Mouse (Mus musculus): ENCODE data around the gene Kifc5b.
"Not testable (repeated sequence)": the region's sequence is repeated elsewhere in the genome, so short reads cannot be mapped to it uniquely, and the experiment has no call there.

Kifc5b gene

GRCm38 (mm10) chr17:26918343-26918742 lies 1.5 kb downstream of the Kifc5b start:
- no peak for DNase-seq (ENCODE audit: extremely low read depth, low read depth, low spot score)

- not testable (repeated sequence) for DNase-seq (ENCODE audit: extremely low read depth, low read depth, low spot score)
These were observed 2.6 kb downstream of the Kifc5b start for GRCm38 (mm10) chr17:26919516-26919915.

DNA sequence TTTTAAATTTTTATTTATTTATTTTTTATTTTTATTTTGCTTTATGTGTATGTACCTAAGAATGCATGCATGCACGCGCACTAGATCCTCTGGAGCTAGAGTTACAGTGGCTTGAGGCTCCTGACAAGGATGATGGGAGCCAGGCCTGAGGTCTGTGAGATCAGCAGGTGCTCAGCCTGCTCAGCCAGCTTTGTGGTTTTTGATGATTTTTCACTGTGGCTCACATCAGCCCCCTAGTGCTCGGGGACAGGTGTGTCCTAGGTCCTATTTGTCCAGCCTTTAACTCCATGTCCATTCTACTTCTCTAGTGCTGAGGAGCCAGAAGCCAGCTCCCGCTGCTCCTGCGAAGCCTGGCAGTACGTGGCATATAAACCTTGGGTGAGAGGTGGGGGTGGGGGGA lies 5.5 kb downstream of the Kifc5b start:
- not testable (repeated sequence) for DNase-seq (ENCODE audit: extremely low read depth, low read depth, low spot score)

DNA sequence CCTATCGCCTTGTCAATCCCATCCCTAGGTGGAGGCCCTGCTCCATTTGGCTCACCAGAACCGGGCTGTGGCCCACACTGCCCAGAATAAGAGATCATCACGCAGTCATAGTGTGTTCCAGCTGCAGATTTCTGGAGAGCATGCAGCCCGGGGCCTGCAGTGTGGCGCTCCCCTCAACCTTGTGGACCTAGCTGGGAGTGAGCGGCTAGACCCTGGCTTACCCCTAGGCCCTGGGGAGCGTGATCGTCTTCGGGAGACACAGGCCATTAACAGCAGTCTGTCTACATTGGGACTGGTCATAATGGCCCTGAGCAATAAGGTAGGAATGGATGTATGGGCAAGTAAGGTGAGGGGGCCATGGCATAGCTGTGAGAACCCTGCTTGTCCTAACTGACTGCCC lies 8.5 kb downstream of the Kifc5b start:
- DNase-seq (ENCODE audit: extremely low read depth, low read depth, low spot score): not testable (repeated sequence)

- DNase-seq (ENCODE audit: extremely low read depth, low read depth, low spot score): not testable (repeated sequence)
These were observed 14.9 kb downstream of the Kifc5b start for GRCm38 (mm10) chr17:26931795-26932194.

- no peak for DNase-seq (ENCODE audit: extremely low read depth, low read depth, low spot score)
These were observed 16.0 kb downstream of the Kifc5b start, which contains the start of gene Phf1 for GRCm38 (mm10) chr17:26932839-26933398. Gene Phf1 (plus strand): TSS chr17:26933052.

- no peak for DNase-seq (ENCODE audit: extremely low read depth, low read depth, low spot score)
These were observed 16.5 kb downstream of the Kifc5b start for GRCm38 (mm10) chr17:26933419-26933818.

- no peak for DNase-seq (ENCODE audit: extremely low read depth, low read depth, low spot score)
These were observed 17.3 kb downstream of the Kifc5b start for GRCm38 (mm10) chr17:26933885-26934827.

- no peak for DNase-seq (ENCODE audit: extremely low read depth, low read depth, low spot score)
These were observed 18.1 kb downstream of the Kifc5b start for GRCm38 (mm10) chr17:26935027-26935426.

DNA sequence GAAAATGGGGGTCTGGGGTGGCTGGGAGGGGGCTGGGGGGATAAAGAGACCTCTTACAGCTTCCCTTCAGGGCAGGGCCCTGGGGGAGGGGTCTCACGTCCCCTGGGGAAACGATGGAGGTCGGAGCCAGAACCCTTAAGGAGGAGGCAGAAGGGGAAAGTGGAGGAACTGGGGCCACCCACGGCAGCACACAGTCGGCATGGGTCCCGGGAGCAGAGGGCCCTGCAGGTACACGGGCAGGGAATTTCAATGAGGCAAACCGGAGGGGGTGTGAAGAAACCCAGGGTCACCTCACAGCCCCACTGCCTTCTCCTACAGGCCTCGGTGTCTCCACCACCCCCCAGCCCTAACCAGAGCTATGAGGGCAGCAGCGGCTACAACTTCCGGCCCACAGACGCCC lies 19.6 kb downstream of the Kifc5b start:
- DNase-seq (ENCODE audit: extremely low read depth, low read depth, low spot score): no peak

- no peak for DNase-seq (ENCODE audit: extremely low read depth, low read depth, low spot score)
These were observed 20.2 kb downstream of the Kifc5b start for GRCm38 (mm10) chr17:26936921-26937695.

DNA sequence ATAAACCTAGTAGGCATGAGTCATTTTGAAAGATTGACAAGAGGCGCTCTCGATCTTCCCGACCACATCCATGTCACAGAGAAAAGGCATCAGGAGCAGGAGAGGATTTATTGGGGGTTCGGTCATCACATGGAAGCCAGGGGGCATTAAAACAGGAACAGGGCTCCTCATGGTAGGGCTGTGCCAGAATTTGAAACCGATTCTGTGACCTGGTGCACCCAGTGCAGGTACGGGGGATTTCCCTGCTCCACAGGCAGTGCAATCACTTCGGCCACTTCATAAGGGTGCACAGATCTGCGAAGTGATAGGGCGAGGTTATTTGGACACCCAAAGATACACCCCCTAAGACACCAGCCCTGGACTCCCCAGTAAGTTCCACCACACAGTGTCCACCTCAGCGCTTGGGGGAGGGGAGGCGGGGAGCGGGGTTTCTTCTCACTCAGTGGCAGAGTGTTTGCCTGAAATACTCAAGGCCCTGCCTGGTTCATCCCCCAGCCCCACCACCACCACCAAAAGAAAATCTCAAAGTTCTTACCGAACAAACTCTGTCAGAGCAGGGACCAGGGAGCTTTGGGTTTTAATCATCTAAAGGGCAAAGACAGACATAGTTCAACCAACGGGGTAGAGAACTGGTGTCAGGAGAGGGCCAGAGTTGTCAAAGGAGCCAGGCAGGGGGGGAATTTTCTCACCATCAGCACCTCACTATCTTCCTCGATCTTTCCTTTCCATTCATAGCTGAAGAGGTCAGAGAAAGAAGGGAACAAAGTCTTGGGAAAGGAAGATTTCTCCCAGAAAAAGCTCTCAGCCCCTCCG lies 21.2 kb downstream of the Kifc5b start:
- no peak for DNase-seq (ENCODE audit: extremely low read depth, low read depth, low spot score)

GRCm38 (mm10) chr17:26938731-26939130 lies 21.8 kb downstream of the Kifc5b start:
- DNase-seq (ENCODE audit: extremely low read depth, low read depth, low spot score): no peak

GRCm38 (mm10) chr17:26939178-26939972 lies 22.5 kb downstream of the Kifc5b start, which contains the start of gene Cuta:
Gene Cuta (minus strand): TSS chr17:26939569.
- DNase-seq (ENCODE audit: extremely low read depth, low read depth, low spot score): peak; percentile 90

- DNase-seq (ENCODE audit: extremely low read depth, low read depth, low spot score): no peak
These were observed 23.0 kb downstream of the Kifc5b start for GRCm38 (mm10) chr17:26939973-26940300.

- no peak for DNase-seq (ENCODE audit: extremely low read depth, low read depth, low spot score)
These were observed 24.3 kb downstream of the Kifc5b start, which contains the start of gene Syngap1 for GRCm38 (mm10) chr17:26941031-26941789. Gene Syngap1 (plus strand): TSS chr17:26941253.

DNA sequence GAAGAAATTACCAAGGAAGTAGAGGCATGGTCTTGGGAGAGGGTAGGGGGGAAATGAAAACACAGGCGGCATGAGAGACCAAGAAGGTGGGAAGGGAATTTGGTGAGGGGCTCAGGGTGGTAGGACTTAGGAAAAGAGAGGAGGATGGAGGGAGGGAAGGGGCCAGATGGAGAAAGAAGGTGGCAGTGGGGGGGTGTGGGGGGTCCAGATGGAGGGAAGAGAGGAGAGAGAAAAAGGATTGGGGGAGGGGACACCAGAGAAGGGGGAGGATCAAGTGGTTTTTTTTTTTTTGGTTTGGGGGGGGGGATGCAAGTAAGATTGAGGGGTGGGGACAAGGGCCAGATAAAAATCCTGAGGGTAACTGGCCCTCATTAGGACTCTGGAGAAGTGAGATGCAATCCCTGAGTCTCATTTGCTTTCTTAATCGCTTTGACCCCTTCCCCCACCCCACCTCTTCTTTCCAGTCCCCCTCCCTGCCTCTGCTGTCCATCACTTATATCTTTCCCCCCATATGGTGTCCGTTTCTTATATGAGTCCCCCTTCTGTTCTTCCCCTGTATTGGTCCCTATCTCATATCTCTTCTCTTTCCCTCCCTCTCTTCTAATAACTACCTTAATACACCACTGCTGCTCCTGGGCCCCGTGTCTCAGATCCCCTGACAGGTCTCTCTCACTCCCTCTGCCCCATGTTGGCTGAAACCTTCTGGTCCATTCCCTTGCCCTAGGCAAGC lies 25.1 kb downstream of the Kifc5b start:
- DNase-seq (ENCODE audit: extremely low read depth, low read depth, low spot score): no peak

- DNase-seq (ENCODE audit: extremely low read depth, low read depth, low spot score): no peak
These were observed 29.1 kb downstream of the Kifc5b start for GRCm38 (mm10) chr17:26945824-26946495.

Measured in fat pad, adult 2 months (tissue).